20 mouse cellular contexts compared by ENCODE assay signal in genomic region chr2:168393341-168393740, GRCm38 (mm10).
DNase-seq lines count a peak whose midpoint lies in the region; ATAC-seq lines count a peak whose summit lies in the region.
"Had no signal": no experiment of that assay in that cellular context is flagged by ENCODE, and none has a peak within 500 bp of the region (broad histone marks: within the 10 kb centered on the region; RNA-seq: fewer than 3 reads in every experiment).

No protein-coding gene starts in this region.

- no peak overlapping the region for H3K4me2 ChIP-seq in kidney, embryonic 15.5 days
- no peak overlapping the region for H3K4me2 ChIP-seq in hindbrain, embryonic 11.5 days (replicated peaks; ENCODE audit: low read depth, low read length)
- H3K4me2 ChIP-seq: embryonic facial prominence, embryonic 15.5 days; hindbrain, embryonic 13.5 days had no signal

- H3K27ac ChIP-seq in kidney, embryonic 15.5 days = no peak overlapping the region
- H3K27ac ChIP-seq in hindbrain, embryonic 11.5 days (ENCODE audit: low read depth, low read length) = no peak overlapping the region
- H3K27ac ChIP-seq: embryonic facial prominence, embryonic 15.5 days; forebrain, embryonic 10.5 days; heart, embryonic 10.5 days; hindbrain, embryonic 13.5 days had no signal

- H3K9me3 ChIP-seq in kidney, embryonic 15.5 days (replicated peaks) = no peaks in the 10 kb centered on the region
- H3K9me3 ChIP-seq in megakaryocyte, embryonic 14.5 days = peaks cover 22% of the 10 kb centered on the region
- H3K9me3 ChIP-seq in hindbrain, embryonic 11.5 days (ENCODE audit: control insufficient read depth, low read length) = no peaks in the 10 kb centered on the region
- H3K9me3 ChIP-seq: embryonic facial prominence, embryonic 15.5 days; heart, embryonic 10.5 days; hindbrain, embryonic 13.5 days had no signal

- ATAC-seq in kidney, embryonic 15.5 days (replicated peaks; ENCODE audit: low FRiP score) = no peak
- no peak for ATAC-seq in megakaryocyte, adult 5-6 weeks (ENCODE audit: poor library complexity, severe bottlenecking)
- no peak for ATAC-seq in hindbrain, embryonic 11.5 days (ENCODE audit: low FRiP score)
- ATAC-seq: forebrain, embryonic 14.5 days had no signal

- H3K4me3 ChIP-seq in kidney, embryonic 15.5 days (replicated peaks) = no peak overlapping the region
- peak overlapping the region; percentile 51 for H3K4me3 ChIP-seq in megakaryocyte, embryonic 14.5 days (replicated peaks)
- H3K4me3 ChIP-seq in hindbrain, embryonic 11.5 days (ENCODE audit: low read depth, low read length) = no peak overlapping the region
- H3K4me3 ChIP-seq: embryonic facial prominence, embryonic 15.5 days; erythroblast, embryonic 14.5 days; forebrain, embryonic 10.5 days; heart, embryonic 10.5 days; hindbrain, embryonic 13.5 days had no signal

- no peaks in the 10 kb centered on the region for H3K4me1 ChIP-seq in kidney, embryonic 15.5 days
- no peaks in the 10 kb centered on the region for H3K4me1 ChIP-seq in megakaryocyte, embryonic 14.5 days
- no peaks in the 10 kb centered on the region for H3K4me1 ChIP-seq in hindbrain, embryonic 11.5 days (replicated peaks; ENCODE audit: control insufficient read depth, insufficient read depth, low read length)
- H3K4me1 ChIP-seq: embryonic facial prominence, embryonic 15.5 days had no signal

- DNase-seq in kidney, adult 18-20 months = peak; percentile 30
- DNase-seq in kidney, adult 9 months = peak; percentile 44
- DNase-seq in urinary bladder, postnatal 14 days (ENCODE audit: low spot score) = no peak
- DNase-seq in hindbrain, embryonic 11.5 days (ENCODE audit: low spot score) = no peak
- DNase-seq: adrenal gland, adult 8-10 months; adrenal gland, postnatal 36 days; cerebellum, adult 2 months; gastrocnemius, postnatal 36 days; heart, adult 18-20 months; heart, postnatal 10 days; heart, postnatal 4 days had no signal

- H3K36me3 ChIP-seq in kidney, embryonic 15.5 days = no peaks in the 10 kb centered on the region
- H3K36me3 ChIP-seq in megakaryocyte, embryonic 14.5 days (replicated peaks; ENCODE audit: low read length) = no peaks in the 10 kb centered on the region
- H3K36me3 ChIP-seq in hindbrain, embryonic 11.5 days (ENCODE audit: control insufficient read depth, insufficient read depth, low read length) = no peaks in the 10 kb centered on the region
- H3K36me3 ChIP-seq: embryonic facial prominence, embryonic 15.5 days; forebrain, embryonic 10.5 days; heart, embryonic 10.5 days; hindbrain, embryonic 13.5 days had no signal

- no peak overlapping the region for H3K9ac ChIP-seq in kidney, embryonic 15.5 days
- no peak overlapping the region for H3K9ac ChIP-seq in hindbrain, embryonic 11.5 days (ENCODE audit: low read depth, low read length)
- H3K9ac ChIP-seq: embryonic facial prominence, embryonic 15.5 days; hindbrain, embryonic 13.5 days had no signal

- 88% methylated on average over 18 of the region's 18 CpGs for WGBS in kidney, embryonic 15.5 days
- WGBS in hindbrain, embryonic 11.5 days = 94% methylated on average over 18 of the region's 18 CpGs

- no peaks in the 10 kb centered on the region for H3K27me3 ChIP-seq in kidney, embryonic 15.5 days
- peaks cover 20% of the 10 kb centered on the region for H3K27me3 ChIP-seq in megakaryocyte, embryonic 14.5 days (replicated peaks)
- H3K27me3 ChIP-seq in hindbrain, embryonic 11.5 days (ENCODE audit: control insufficient read depth, insufficient read depth, low read length) = no peaks in the 10 kb centered on the region
- H3K27me3 ChIP-seq: embryonic facial prominence, embryonic 15.5 days; hindbrain, embryonic 13.5 days had no signal

Comparison
In these comparisons a context has a peak if more than half of its experiments do, and no peak if none do; other contexts are left out.
1. DNase-seq: peak in kidney, adult 18-20 months (single experiment) and kidney, adult 9 months (single experiment); none in urinary bladder, postnatal 14 days (single experiment) and hindbrain, embryonic 11.5 days (single experiment).